Mouse (Mus musculus): ENCODE measurements around the gene Aldh1l1. TPM values are rescaled to one million over a fixed set of nuclear protein-coding genes. Genes with fewer than 3 reads are reported as not detected.

Aldh1l1 gene
- total and polyA plus RNA-seq, 3 experiments, result 0.11 to 0.13 TPM; not detected in 1

GRCm38 (mm10) chr6:90501222-90501940 lies 15.2 kb downstream of the Aldh1l1 start:
- dilution Hi-C loops (cut with MboI; ENCODE audit: extremely low pct_ligation_motif_present, extremely low pct_unique_long_range_greater_than_20kb, low sequenced_read_pairs), result no loop called here
- TF ChIP-seq ZMIZ1 (IDR thresholded peaks at IDR 0.05; ENCODE audit: low read depth, low read length), result no peak
- H3K27me3 ChIP-seq (replicated peaks), result peaks cover 92% of the 10 kb centered on the region
- no peaks in the 10 kb centered on the region for H3K4me1 ChIP-seq (ENCODE audit: control insufficient read depth in 1 of 2, insufficient read depth in 2 of 2)
- H3K79me2 ChIP-seq (replicated peaks; ENCODE audit: control insufficient read depth, extremely low read depth, insufficient read depth, poor library complexity, severe bottlenecking), result no peaks in the 10 kb centered on the region
- H3K27ac ChIP-seq (ENCODE audit: insufficient read depth, low read depth), result no peak overlapping the region
- in situ Hi-C loops (cut with MboI; ENCODE audit: low pct_ligation_motif_present, low pct_unique_long_range_greater_than_20kb, low sequenced_read_pairs), result no loop called here
- DNase-seq (ENCODE audit: extremely low read depth), result no peak
- H3K9ac ChIP-seq (ENCODE audit: insufficient read depth, low read depth), result no peak overlapping the region
- H3K36me3 ChIP-seq (replicated peaks in 1 of 2; ENCODE audit: control insufficient read depth in 1 of 2, insufficient read depth in 1 of 2, low read length in 1 of 2), result no peaks in the 10 kb centered on the region
- no peak overlapping the region for H3K4me3 ChIP-seq (replicated peaks in 1 of 3; ENCODE audit: low read depth in 2 of 3, low read length in 2 of 3, poor library complexity in 1 of 3)
- H3K9me3 ChIP-seq (replicated peaks; ENCODE audit: low read length), result peaks cover 2% of the 10 kb centered on the region
- H3K4me2 ChIP-seq (ENCODE audit: insufficient read depth, low read depth, poor library complexity, severe bottlenecking), result no peak overlapping the region

DNA sequence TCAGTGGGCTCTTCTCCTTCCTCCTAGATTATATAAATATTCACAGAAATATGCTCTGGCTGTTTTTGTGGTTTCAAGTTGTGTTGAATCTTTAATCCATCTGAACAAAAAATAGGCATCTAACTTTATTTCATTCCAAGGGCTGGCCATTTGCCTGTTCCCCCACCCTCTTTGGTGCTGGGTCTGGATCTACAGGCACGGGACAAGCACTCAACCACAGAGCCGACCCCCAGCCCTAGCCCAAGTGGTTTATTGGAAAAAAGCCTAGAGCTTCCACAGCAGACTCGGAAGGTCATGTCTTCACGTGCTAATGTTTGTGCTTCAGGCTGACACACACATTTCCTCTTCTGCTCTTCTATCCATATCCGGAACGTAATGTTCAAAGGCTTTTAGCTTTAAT lies 19.7 kb downstream of the Aldh1l1 start:
- DNase-seq (ENCODE audit: extremely low read depth), result no peak
- Histone ChIP-seq H3K79me2 (replicated peaks; ENCODE audit: control insufficient read depth, extremely low read depth, insufficient read depth, poor library complexity, severe bottlenecking) (no peaks in the 10 kb centered on the region), H3K36me3 (replicated peaks in 1 of 2; ENCODE audit: control insufficient read depth in 1 of 2, insufficient read depth in 1 of 2, low read length in 1 of 2) (no peaks in the 10 kb centered on the region), H3K27ac (ENCODE audit: insufficient read depth, low read depth) (no peak overlapping the region), H3K9me3 (replicated peaks; ENCODE audit: low read length) (peaks cover 2% of the 10 kb centered on the region), H3K9ac (ENCODE audit: insufficient read depth, low read depth) (no peak overlapping the region), H3K4me2 (ENCODE audit: insufficient read depth, low read depth, poor library complexity, severe bottlenecking) (no peak overlapping the region), H3K27me3 (replicated peaks) (peaks cover 93% of the 10 kb centered on the region), H3K4me3 (replicated peaks in 1 of 3; ENCODE audit: low read depth in 2 of 3, low read length in 2 of 3, poor library complexity in 1 of 3) (no peak overlapping the region), H3K4me1 (ENCODE audit: control insufficient read depth in 1 of 2, insufficient read depth in 2 of 2) (no peaks in the 10 kb centered on the region)
- dilution Hi-C loops (cut with MboI; ENCODE audit: extremely low pct_ligation_motif_present, extremely low pct_unique_long_range_greater_than_20kb, low sequenced_read_pairs) (no loop called here), in situ Hi-C loops (cut with MboI; ENCODE audit: low pct_ligation_motif_present, low pct_unique_long_range_greater_than_20kb, low sequenced_read_pairs) (no loop called here)
- TF ChIP-seq HCFC1 (IDR thresholded peaks at IDR 0.05; ENCODE audit: low read depth, low read length) (no peak), USF1 (IDR thresholded peaks at IDR 0.05; ENCODE audit: low read depth, low read length) (no peak), MEF2A (IDR thresholded peaks at IDR 0.05; ENCODE audit: borderline replicate concordance, low read depth, low read length) (no peak), NELFE (IDR thresholded peaks at IDR 0.05; ENCODE audit: low read depth, low read length) (no peak), ETS1 (conservative IDR thresholded peaks at IDR 0.05; ENCODE audit: low read depth, low read length) (no peak), PAX5 (IDR thresholded peaks at IDR 0.05; ENCODE audit: low read length) (no peak), IRF4 (IDR thresholded peaks at IDR 0.05; ENCODE audit: low read depth, low read length) (no peak), E2F4 (IDR thresholded peaks at IDR 0.05; ENCODE audit: insufficient replicate concordance, low read depth, low read length) (no peak), NRF1 (IDR thresholded peaks at IDR 0.05; ENCODE audit: low read depth, low read length) (no peak), MAX (IDR thresholded peaks at IDR 0.05; ENCODE audit: low read length) (no peak), MAZ (IDR thresholded peaks at IDR 0.05; ENCODE audit: low read depth, low read length) (no peak), EP300 (IDR thresholded peaks at IDR 0.05; ENCODE audit: low read length) (no peak), RAD21 (IDR thresholded peaks at IDR 0.05; ENCODE audit: low read depth, low read length) (no peak), GABPA (IDR thresholded peaks at IDR 0.05; ENCODE audit: insufficient replicate concordance, low read depth, low read length) (no peak)

Data from CH12.LX (cell line).